Mouse (Mus musculus) hindbrain, embryonic 10.5 days (tissue): ENCODE measurements around the gene Acsf2. TPM values are rescaled to one million over a fixed set of nuclear protein-coding genes. Genes with fewer than 3 reads are reported as not detected.
A peak's percentile ranks its signal among the peaks of the same experiment; 100 is the strongest.

Experiments
- DNase-seq: peaks from one replicate; pipeline ENCODE4 v3.0.0-alpha.2; 2017; ENCODE audit warnings: low spot score
- H3K27ac ChIP-seq: fragments of 300-500 bp; sonication (generic); 2 replicates; pipeline ENCODE4 v1.5.1; 2016; ENCODE audit warnings: mild to moderate bottlenecking, moderate library complexity
- H3K27me3 ChIP-seq: fragments of 300-500 bp; sonication (generic); 2 replicates; pipeline ENCODE4 v1.6.1; 2016; ENCODE audit warnings: mild to moderate bottlenecking; ENCODE audit not compliant: poor library complexity, insufficient read depth, severe bottlenecking
- H3K36me3 ChIP-seq: fragments of 300-500 bp; sonication (generic); 2 replicates; pipeline ENCODE4 v1.6.1; 2016; ENCODE audit warnings: mild to moderate bottlenecking, moderate library complexity
- H3K4me1 ChIP-seq: fragments of 300-500 bp; sonication (generic); replicated peaks from 2 replicates; pipeline ENCODE4 v1.6.1; 2016; ENCODE audit warnings: mild to moderate bottlenecking
- H3K4me3 ChIP-seq: fragments of 300-500 bp; sonication (generic); 2 replicates; pipeline ENCODE4 v1.5.1; 2016; ENCODE audit warnings: mild to moderate bottlenecking, moderate library complexity
- H3K9me3 ChIP-seq: fragments of 300-500 bp; sonication (generic); 2 replicates; pipeline ENCODE4 v1.6.1; 2016; ENCODE audit warnings: mild to moderate bottlenecking, moderate library complexity
- WGBS: fragments of 180-500 bp; shearing (Covaris S2); methylation state at CpG from one replicate; pipeline ENCODE4 v1.1.7; 2016; 5-methylcytosine and 5-hydroxymethylcytosine counted together
- polyA plus RNA-seq: library from polyadenylated mRNA; unstranded; fragments of >200 nt; fragmentation: Nextera tagmentation; extraction: Ambion mirVana; gene quantifications from 2 replicates; pipeline ENCODE4 v1.2.1, GENCODE M21; 2016

Acsf2 gene
- polyA plus RNA-seq, 1 experiment from 2014 or later, result 4.5 TPM

- no peak overlapping the region for H3K4me3 ChIP-seq
- H3K27ac ChIP-seq, result no peak overlapping the region
- H3K36me3 ChIP-seq, result peaks cover 15% of the 10 kb centered on the region; the same call in 1 of the 2 replicates
- no peaks in the 10 kb centered on the region; the same call in 1 of the 2 replicates for H3K27me3 ChIP-seq
- DNase-seq, result no peak
- H3K9me3 ChIP-seq, result no peaks in the 10 kb centered on the region
- 62% methylated on average over 8 of the region's 8 CpGs for WGBS
- H3K4me1 ChIP-seq, result peaks cover 4% of the 10 kb centered on the region; the same call in 1 of the 2 replicates
These were observed 62.9 kb downstream of the Acsf2 start for GRCm38 (mm10) chr11:94538733-94539292.

GRCm38 (mm10) chr11:94533171-94533570 lies 68.5 kb downstream of the Acsf2 start:
- H3K4me1 ChIP-seq, result no peaks in the 10 kb centered on the region
- DNase-seq, result no peak
- 83% methylated on average over 8 of the region's 8 CpGs for WGBS

GRCm38 (mm10) chr11:94528879-94529278 lies 72.8 kb downstream of the Acsf2 start:
- Histone ChIP-seq H3K36me3 (no peaks in the 10 kb centered on the region), H3K4me3 (no peak overlapping the region), H3K4me1 (peaks cover 18% of the 10 kb centered on the region), H3K27ac (no peak overlapping the region), H3K27me3 (no peaks in the 10 kb centered on the region), H3K9me3 (no peaks in the 10 kb centered on the region)
- 63% methylated on average over 3 of the region's 3 CpGs for WGBS
- no peak for DNase-seq

More at GRCm38 (mm10) chr11:94533171-94533570, 68.5 kb downstream of the Acsf2 start:
- Histone ChIP-seq H3K27me3 (no peaks in the 10 kb centered on the region), H3K36me3 (no peaks in the 10 kb centered on the region), H3K27ac (no peak overlapping the region), H3K9me3 (no peaks in the 10 kb centered on the region), H3K4me3 (no peak overlapping the region)

GRCm38 (mm10) chr11:94526171-94526879 lies 75.3 kb downstream of the Acsf2 start:
- Histone ChIP-seq H3K4me1 (peaks cover 25% of the 10 kb centered on the region), H3K36me3 (no peaks in the 10 kb centered on the region), H3K4me3 (no peak overlapping the region), H3K9me3 (no peaks in the 10 kb centered on the region), H3K27me3 (peaks cover 15% of the 10 kb centered on the region), H3K27ac (peak overlapping the region; percentile 53; the same call in 1 of the 2 replicates)
- 40% methylated on average over 9 of the region's 9 CpGs for WGBS
- peak; percentile 55 for DNase-seq

- peak within 1 kb of the TSS; percentile 69 for H3K4me3 ChIP-seq
- H3K27ac ChIP-seq, result peak within 1 kb of the TSS; percentile 87
- DNase-seq, result peak; percentile 83
- peaks cover 45% of the 10 kb centered on the region for H3K4me1 ChIP-seq
- H3K27me3 ChIP-seq, result peaks cover 15% of the 10 kb centered on the region
- WGBS, result 1% methylated on average over 42 of the region's 42 CpGs
- H3K9me3 ChIP-seq, result no peaks in the 10 kb centered on the region
- no peaks in the 10 kb centered on the region for H3K36me3 ChIP-seq
These were observed 80.3 kb downstream of the Acsf2 start, which contains the start of gene Mycbpap for GRCm38 (mm10) chr11:94521219-94521843. Gene Mycbpap, minus strand, starts transcription at chr11:94521742.

GRCm38 (mm10) chr11:94513452-94513851 lies 88.2 kb downstream of the Acsf2 start:
- WGBS, result 77% methylated on average over 9 of the region's 9 CpGs
- Histone ChIP-seq H3K36me3 (no peaks in the 10 kb centered on the region), H3K27ac (no peak overlapping the region), H3K9me3 (no peaks in the 10 kb centered on the region), H3K27me3 (no peaks in the 10 kb centered on the region), H3K4me3 (no peak overlapping the region), H3K4me1 (peaks cover 14% of the 10 kb centered on the region)
- DNase-seq, result no peak

GRCm38 (mm10) chr11:94508976-94509375 lies 92.7 kb downstream of the Acsf2 start:
- DNase-seq, result no peak
- Histone ChIP-seq H3K27ac (no peak overlapping the region), H3K9me3 (no peaks in the 10 kb centered on the region), H3K4me1 (0 out of 2 replicates have a peak, but pooled peaks cover 4% of the 10 kb centered on the region), H3K36me3 (no peaks in the 10 kb centered on the region), H3K4me3 (no peak overlapping the region), H3K27me3 (no peaks in the 10 kb centered on the region)
- 92% methylated on average over 10 of the region's 10 CpGs for WGBS

Other genes with a start within 250 kb of the Acsf2 start
- 0.46 and 0.48 TPM in 2 replicates for gene Abcc3, start 208.9 kb downstream of the Acsf2 start, polyA plus RNA-seq
- gene Cacna1g, start 127.7 kb downstream of the Acsf2 start, polyA plus RNA-seq, result 5.3 and 7.7 TPM in 2 replicates
- 0.05 TPM in 1 of 2 replicates, not detected in the other for gene Spata20, start 115.7 kb downstream of the Acsf2 start, polyA plus RNA-seq
- gene Epn3, start 101.9 kb downstream of the Acsf2 start, polyA plus RNA-seq, result 1.7 and 1.9 TPM in 2 replicates
- gene Mycbpap, start 80.1 kb downstream of the Acsf2 start, polyA plus RNA-seq, result 3.9 and 4.6 TPM in 2 replicates
- gene Rsad1, start 52.6 kb downstream of the Acsf2 start, polyA plus RNA-seq, result 3.6 and 4.3 TPM in 2 replicates
- 0.19 and 0.29 TPM in 2 replicates for gene Chad, start 36.8 kb downstream of the Acsf2 start, polyA plus RNA-seq
- 274 and 275 TPM in 2 replicates for gene Lrrc59, start 27.9 kb upstream of the Acsf2 start, polyA plus RNA-seq
- gene Mrpl27, start 51.9 kb upstream of the Acsf2 start, polyA plus RNA-seq, result 133 and 157 TPM in 2 replicates
- gene Eme1, start 52.1 kb upstream of the Acsf2 start, polyA plus RNA-seq, result 42.3 and 57.1 TPM in 2 replicates
- 13.9 and 16.7 TPM in 2 replicates for gene Xylt2, start 75.6 kb upstream of the Acsf2 start, polyA plus RNA-seq
- not detected in 2 replicates for gene Gm11541, start 102.6 kb upstream of the Acsf2 start, polyA plus RNA-seq
- 0.30 TPM in 1 of 2 replicates, not detected in the other for gene Cdc34b, start 139.9 kb upstream of the Acsf2 start, polyA plus RNA-seq
- gene Tmem92, start 180.8 kb upstream of the Acsf2 start, polyA plus RNA-seq, result not detected in 2 replicates